Mouse (Mus musculus) liver, embryonic 14.5 days (tissue): ENCODE measurements at regions not wholly inside any gene's neighbourhood (a gene's known extent, or its start where the extent isn't known, plus 50 kb on each side); places are given as distances from the start of the nearest gene placed in this dataset.
A peak's percentile ranks its signal among the peaks of the same experiment; 100 is the strongest.

Experiments
- ATAC-seq: fragments of 200-750 bp; cut with Nextera tagmentation; 2 replicates; pipeline ENCODE4 v1.8.0; 2017; ENCODE audit warnings: moderate number of reproducible peaks, mild to moderate bottlenecking, moderate library complexity; ENCODE audit not compliant: insufficient read depth
- DNase-seq, 3 experiments: peaks; one replicate each; pipeline ENCODE4 v3.0.0-alpha.2; 2012 to 2013; ENCODE audit warnings: low read depth in 3 of 3, low spot score in 3 of 3
- H3K27ac ChIP-seq: fragments of 300-500 bp; sonication (generic); 2 replicates; pipeline ENCODE4 v1.5.1; 2014; ENCODE audit warnings: moderate library complexity, mild to moderate bottlenecking, control low read depth, inconsistent platforms
- H3K27me3 ChIP-seq: fragments of 300-500 bp; sonication (generic); 2 replicates; pipeline ENCODE4 v1.6.1; 2014; ENCODE audit warnings: mild to moderate bottlenecking, low read length, moderate library complexity; ENCODE audit not compliant: control insufficient read depth, insufficient read depth
- H3K36me3 ChIP-seq: fragments of 300-500 bp; sonication (generic); replicated peaks from 2 replicates; pipeline ENCODE4 v1.6.1; 2014; ENCODE audit warnings: low read depth; ENCODE audit not compliant: control insufficient read depth, insufficient read depth
- H3K4me1 ChIP-seq, 2 experiments: fragments of 200-500 bp in 1 of 2; fragments of 300-500 bp in 1 of 2; sonication (generic) in 1 of 2; replicated peaks; 2 replicates each; pipeline ENCODE4 v1.6.1; 2012 to 2014; ENCODE audit warnings: antibody characterized with exemption in 1 of 2, inconsistent platforms in 1 of 2, low read length in 1 of 2; ENCODE audit not compliant: control insufficient read depth in 2 of 2, insufficient read depth in 2 of 2
- H3K4me2 ChIP-seq: fragments of 300-500 bp; sonication (generic); 2 replicates; pipeline ENCODE4 v1.6.1; 2014; ENCODE audit warnings: low read depth, mild to moderate bottlenecking, control low read depth, moderate library complexity
- H3K4me3 ChIP-seq, 2 experiments: fragments of 200-500 bp in 1 of 2; fragments of 300-500 bp in 1 of 2; sonication (generic) in 1 of 2; 2 replicates each; pipeline ENCODE4 v1.5.1; 2012 to 2014; ENCODE audit warnings: low read depth in 2 of 2, low read length in 2 of 2, mild to moderate bottlenecking in 2 of 2, control low read depth in 1 of 2, inconsistent platforms in 1 of 2, moderate library complexity in 1 of 2; ENCODE audit not compliant: insufficient read depth in 1 of 2
- H3K9ac ChIP-seq: fragments of 300-500 bp; sonication (generic); replicated peaks from 2 replicates; pipeline ENCODE4 v1.6.1; 2014; ENCODE audit warnings: mild to moderate bottlenecking, control low read depth, moderate library complexity
- H3K9me3 ChIP-seq: fragments of 300-500 bp; sonication (generic); 2 replicates; pipeline ENCODE4 v1.6.1; 2016; ENCODE audit warnings: low read length, mixed read lengths; ENCODE audit not compliant: control insufficient read depth
- CTCF ChIP-seq: IDR thresholded peaks from 2 replicates; pipeline ENCODE4 v1.5.1; 2016; ENCODE audit warnings: antibody characterized with exemption, low read depth, control low read depth
- EP300 ChIP-seq: IDR thresholded peaks from 2 replicates; pipeline ENCODE4 v1.6.1; 2016; ENCODE audit warnings: antibody characterized with exemption, low read depth
- WGBS: fragments of 180-500 bp; shearing (Covaris S2); extraction: QIAGEN DNeasy Blood & Tissue Kit; methylation state at CpG from one replicate; pipeline ENCODE4 v1.1.7; 2014; ENCODE audit not compliant: insufficient replicate concordance; 5-methylcytosine and 5-hydroxymethylcytosine counted together

GRCm38 (mm10) chrX:62176011-62176410 lies 107.3 kb upstream of the 4933402E13Rik start:
- WGBS: 33% methylated on average over 1 of the region's 1 CpGs
- no peak for ATAC-seq
- Histone ChIP-seq H3K27me3 (no peaks in the 10 kb centered on the region), H3K4me2 (no peak overlapping the region), H3K4me1 (no peaks in the 10 kb centered on the region), H3K9ac (no peak overlapping the region), H3K27ac (no peak overlapping the region), H3K4me3 (no peak overlapping the region), H3K9me3 (no peaks in the 10 kb centered on the region), H3K36me3 (no peaks in the 10 kb centered on the region)
- TF ChIP-seq CTCF (no peak), EP300 (no peak)
- no peak for DNase-seq

GRCm38 (mm10) chrX:62180089-62180488 lies 103.2 kb upstream of the 4933402E13Rik start:
- no peak overlapping the region for H3K9ac ChIP-seq
- no peaks in the 10 kb centered on the region for H3K4me1 ChIP-seq
- no peaks in the 10 kb centered on the region for H3K27me3 ChIP-seq
- TF ChIP-seq EP300: no peak
- TF ChIP-seq CTCF: peak; percentile 66
- WGBS: 64% methylated on average over 4 of the region's 4 CpGs
- ATAC-seq (no peak), DNase-seq (no peak)
- H3K36me3 ChIP-seq: no peaks in the 10 kb centered on the region
- H3K9me3 ChIP-seq: no peaks in the 10 kb centered on the region
- no peak overlapping the region for H3K4me2 ChIP-seq
- no peak overlapping the region for H3K27ac ChIP-seq
- no peak overlapping the region for H3K4me3 ChIP-seq
